14 mouse cellular contexts compared by ENCODE assay signal in genomic region chr4:102275716-102276115, GRCm38 (mm10).
DNase-seq lines count a peak whose midpoint lies in the region; ATAC-seq lines count a peak whose summit lies in the region.
"Had no signal": no experiment of that assay in that cellular context is flagged by ENCODE, and none has a peak within 500 bp of the region (broad histone marks: within the 10 kb centered on the region; RNA-seq: fewer than 3 reads in every experiment).

No protein-coding gene starts in this region.

- no peaks in the 10 kb centered on the region for H3K27me3 ChIP-seq in forebrain, embryonic 14.5 days (replicated peaks; ENCODE audit: control insufficient read depth, insufficient read depth, low read length)
- no peaks in the 10 kb centered on the region for H3K27me3 ChIP-seq in forebrain, embryonic 15.5 days
- H3K27me3 ChIP-seq: midbrain, embryonic 15.5 days had no signal

- H3K4me1 ChIP-seq in forebrain, embryonic 14.5 days (ENCODE audit: control insufficient read depth, insufficient read depth, low read length) = no peaks in the 10 kb centered on the region; the same call in 1 of the 2 replicates
- H3K4me1 ChIP-seq in forebrain, embryonic 15.5 days = peaks cover 2% of the 10 kb centered on the region; the same call in 1 of the 2 replicates
- H3K4me1 ChIP-seq: midbrain, embryonic 15.5 days had no signal

- H3K27ac ChIP-seq in forebrain, embryonic 14.5 days (ENCODE audit: low read depth, low read length) = no peak overlapping the region
- no peak overlapping the region for H3K27ac ChIP-seq in forebrain, embryonic 15.5 days (replicated peaks)
- H3K27ac ChIP-seq: macrophage; midbrain, embryonic 15.5 days had no signal

- 75% methylated on average over 4 of the region's 4 CpGs for WGBS in forebrain, embryonic 14.5 days
- 60% methylated on average over 4 of the region's 4 CpGs for WGBS in forebrain, embryonic 15.5 days

- H3K36me3 ChIP-seq in forebrain, embryonic 14.5 days (ENCODE audit: control insufficient read depth, insufficient read depth, low read length) = no peaks in the 10 kb centered on the region
- H3K36me3 ChIP-seq in forebrain, embryonic 15.5 days = no peaks in the 10 kb centered on the region
- H3K36me3 ChIP-seq: midbrain, embryonic 15.5 days had no signal

- intact Hi-C loops in left cerebral cortex, postnatal 4 days (cut with DNase I) = no loop called here

- DNase-seq in forebrain, embryonic 14.5 days (ENCODE audit: low spot score) = peak; percentile 42
- peak; percentile 84 for DNase-seq in brain, adult 2 months (ENCODE audit: low read depth, low spot score)
- DNase-seq in layer of hippocampus, postnatal 10 days (ENCODE audit: low spot score in 2 of 2) = peak; percentile 49 to 56
- peak; percentile 10 for DNase-seq in left cerebral cortex, postnatal 4 days
- DNase-seq in urinary bladder, adult 2 months (ENCODE audit: low spot score) = no peak
- DNase-seq in spleen, adult 12 weeks (ENCODE audit: low spot score) = no peak
- DNase-seq in adrenal gland, postnatal 4 days (ENCODE audit: low spot score in 2 of 2) = no peak
- DNase-seq: embryo, embryonic 11 days; heart, postnatal 36 days; kidney, postnatal 14 days; liver, postnatal 0 days had no signal

- no peak overlapping the region for H3K9ac ChIP-seq in forebrain, embryonic 14.5 days (ENCODE audit: low read length)
- H3K9ac ChIP-seq in forebrain, embryonic 15.5 days (replicated peaks) = no peak overlapping the region
- H3K9ac ChIP-seq: liver, postnatal 0 days; midbrain, embryonic 15.5 days had no signal

- H3K4me2 ChIP-seq in forebrain, embryonic 14.5 days (ENCODE audit: low read length) = no peak overlapping the region
- H3K4me2 ChIP-seq in forebrain, embryonic 15.5 days (replicated peaks) = no peak overlapping the region
- H3K4me2 ChIP-seq: midbrain, embryonic 15.5 days had no signal

- no peak overlapping the region for H3K4me3 ChIP-seq in forebrain, embryonic 14.5 days (ENCODE audit: low read depth, low read length)
- no peak overlapping the region for H3K4me3 ChIP-seq in forebrain, embryonic 15.5 days
- H3K4me3 ChIP-seq: midbrain, embryonic 15.5 days had no signal

- H3K9me3 ChIP-seq in forebrain, embryonic 14.5 days (replicated peaks; ENCODE audit: control insufficient read depth, low read length) = no peaks in the 10 kb centered on the region
- no peaks in the 10 kb centered on the region for H3K9me3 ChIP-seq in forebrain, embryonic 15.5 days
- H3K9me3 ChIP-seq: midbrain, embryonic 15.5 days had no signal

- ATAC-seq in forebrain, embryonic 14.5 days = no peak
- ATAC-seq in forebrain, embryonic 15.5 days (replicated peaks) = no peak
- ATAC-seq: liver, postnatal 0 days; midbrain, embryonic 15.5 days had no signal

Comparison
In these comparisons a context has a peak if more than half of its experiments do, and no peak if none do; other contexts are left out.
1. DNase-seq: peak in forebrain, embryonic 14.5 days (single experiment), brain, adult 2 months (single experiment), layer of hippocampus, postnatal 10 days (2 of 2) and left cerebral cortex, postnatal 4 days (single experiment); none in urinary bladder, adult 2 months (single experiment), spleen, adult 12 weeks (single experiment) and adrenal gland, postnatal 4 days (0 of 2).